Mouse (Mus musculus): Measurements from ENCODE around the gene Nav2.

GRCm38 (mm10) chr7:48881486-48881885 lies 27.0 kb upstream of the Nav2 start, which contains the start of gene E2f8:
- TF ChIP-seq CTCF (conservative IDR thresholded peaks at IDR 0.05; ENCODE audit: low read length) = no peak
- TF ChIP-seq POU5F1 (IDR thresholded peaks at IDR 0.05; ENCODE audit: borderline replicate concordance, low read length) = no peak

All from E14TG2a.4 (cell line).